Mouse (Mus musculus) megakaryocyte, embryonic 14.5 days (primary cell): ENCODE measurements around the gene Tigd4. TPM values are rescaled to one million over a fixed set of nuclear protein-coding genes. Genes with fewer than 3 reads are reported as not detected.

Experiments
- H3K27me3 ChIP-seq: replicated peaks from 2 replicates; pipeline ENCODE3; 2012; ENCODE audit warnings: inconsistent platforms
- H3K36me3 ChIP-seq: replicated peaks from 2 replicates; pipeline ENCODE3; 2012; ENCODE audit warnings: low read length, inconsistent platforms, mixed read lengths
- H3K4me1 ChIP-seq: 2 replicates; pipeline ENCODE4 v1.6.1; 2012; ENCODE audit warnings: inconsistent platforms
- H3K4me3 ChIP-seq: replicated peaks from 2 replicates; pipeline ENCODE3; 2012; ENCODE audit warnings: moderate library complexity, mild to moderate bottlenecking, inconsistent platforms
- H3K9me3 ChIP-seq: 2 replicates; pipeline ENCODE4 v1.6.1; 2012; ENCODE audit warnings: inconsistent platforms
- FLI1 ChIP-seq: IDR thresholded peaks from 2 replicates; pipeline ENCODE4 v1.6.1; 2012; ENCODE audit warnings: low read length, inconsistent platforms, mixed read lengths
- GATA1 ChIP-seq: IDR thresholded peaks from 3 replicates; pipeline ENCODE4 v1.6.1; 2012; ENCODE audit warnings: mixed read lengths, low read length, inconsistent platforms, borderline replicate concordance
- polyA plus RNA-seq: library from polyadenylated mRNA; stranded (reverse); fragments of >175 nt; gene quantifications from 2 replicates; pipeline ENCODE4 v1.2.3, GENCODE M21; 2012; ENCODE audit warnings: low replicate concordance; ENCODE audit not compliant: insufficient read depth

The Tigd4 gene
- polyA plus RNA-seq, 1 experiment, result not detected

GRCm38 (mm10) chr3:84646331-84646845, 53.0 kb downstream of the Tigd4 start:
- Histone ChIP-seq H3K9me3 (peaks cover 8% of the 10 kb centered on the region), H3K27me3 (peaks cover 30% of the 10 kb centered on the region), H3K4me1 (no peaks in the 10 kb centered on the region), H3K4me3 (no peak overlapping the region), H3K36me3 (no peaks in the 10 kb centered on the region)
- TF ChIP-seq GATA1, result no peak
- TF ChIP-seq FLI1, result no peak

Other genes starting within 250 kb of the Tigd4 start
- 0.92 and 1.6 TPM in 2 replicates for gene Fhdc1, start 113.1 kb upstream of the Tigd4 start, polyA plus RNA-seq
- 9.3 TPM in 1 of 2 replicates, not detected in the other for gene Arfip1, start 10.9 kb upstream of the Tigd4 start, polyA plus RNA-seq
- gene Tmem154, start 72.6 kb downstream of the Tigd4 start, polyA plus RNA-seq, result 0.49 TPM in 1 of 2 replicates, not detected in the other
- gene Fbxw7, start 221.7 kb downstream of the Tigd4 start, polyA plus RNA-seq, result 2.7 and 3.4 TPM in 2 replicates